Mouse (Mus musculus): ENCODE measurements at regions not wholly inside any gene's neighbourhood (a gene's known extent, or its start where the extent isn't known, plus 50 kb on each side); places are given as distances from the start of the nearest gene placed in this dataset.
A peak's percentile ranks its signal among the peaks of the same experiment; 100 is the strongest.
"Not testable (repeated sequence)": the region's sequence is repeated elsewhere in the genome, so short reads cannot be mapped to it uniquely, and the experiment has no call there.

DNA sequence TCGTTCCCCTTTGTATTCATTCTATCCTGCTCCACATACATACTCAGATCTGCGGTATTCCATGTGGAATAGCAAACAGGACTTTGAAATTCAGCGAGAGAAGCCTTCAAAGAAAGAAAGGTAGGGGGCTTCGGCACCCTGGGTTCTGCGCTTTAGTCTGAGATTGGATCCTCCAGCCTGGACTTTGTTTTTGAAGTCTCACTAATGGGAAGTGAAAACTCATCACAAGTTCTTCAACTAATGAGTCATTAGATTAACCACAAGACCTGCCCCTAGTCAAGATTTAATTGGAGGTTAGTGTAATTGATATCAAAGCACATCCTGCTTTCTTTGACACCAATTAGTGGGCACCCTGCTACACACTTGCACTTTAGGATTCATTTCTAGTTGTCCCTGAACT, 492.5 kb upstream of the Zfp960 start:
- no peak for DNase-seq (ENCODE audit: low spot score)

DNA sequence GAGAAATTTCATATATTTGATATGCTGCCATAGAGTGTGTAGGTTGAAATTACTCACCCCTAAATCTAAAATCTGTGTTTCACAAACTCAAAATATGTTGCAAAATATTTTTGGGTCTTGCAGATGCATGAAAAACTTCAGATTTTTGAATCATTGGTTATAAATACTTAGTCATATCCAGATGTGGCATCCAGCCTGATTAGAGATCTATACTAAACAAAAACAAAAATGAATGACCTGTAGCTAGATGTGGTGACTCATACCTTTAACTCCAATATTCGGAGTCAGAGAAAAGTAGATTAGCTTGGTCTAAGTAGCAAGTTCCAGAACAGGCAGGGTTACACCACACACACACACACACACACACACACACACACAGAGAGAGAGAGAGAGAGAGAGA, 475.1 kb upstream of the Zfp960 start:
- no peak for DNase-seq (ENCODE audit: low spot score)

DNA sequence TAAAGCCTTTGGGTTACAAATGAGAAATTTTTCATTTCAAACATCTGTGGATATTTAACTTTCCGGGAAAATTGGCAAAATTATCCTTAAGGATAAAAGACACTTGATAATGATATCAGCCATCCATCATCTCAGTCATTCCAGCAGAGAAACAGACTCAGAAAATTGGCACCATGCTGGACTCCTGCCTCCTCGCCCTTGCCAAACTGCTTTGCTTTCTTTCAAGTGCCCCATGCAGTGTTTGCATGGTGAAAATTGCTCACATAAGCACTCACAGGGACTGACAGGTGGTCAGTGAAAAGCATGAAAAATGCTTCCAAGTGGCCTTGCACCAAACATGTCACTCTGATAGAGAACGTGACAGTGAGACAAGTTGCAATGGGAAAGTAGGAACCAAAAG, 464.2 kb upstream of the Zfp960 start:
- DNase-seq (ENCODE audit: low spot score), result no peak

GRCm38 (mm10) chr17:16612405-16612979, 451.4 kb upstream of the Zfp960 start:
- no peak for DNase-seq (ENCODE audit: low spot score)

DNA sequence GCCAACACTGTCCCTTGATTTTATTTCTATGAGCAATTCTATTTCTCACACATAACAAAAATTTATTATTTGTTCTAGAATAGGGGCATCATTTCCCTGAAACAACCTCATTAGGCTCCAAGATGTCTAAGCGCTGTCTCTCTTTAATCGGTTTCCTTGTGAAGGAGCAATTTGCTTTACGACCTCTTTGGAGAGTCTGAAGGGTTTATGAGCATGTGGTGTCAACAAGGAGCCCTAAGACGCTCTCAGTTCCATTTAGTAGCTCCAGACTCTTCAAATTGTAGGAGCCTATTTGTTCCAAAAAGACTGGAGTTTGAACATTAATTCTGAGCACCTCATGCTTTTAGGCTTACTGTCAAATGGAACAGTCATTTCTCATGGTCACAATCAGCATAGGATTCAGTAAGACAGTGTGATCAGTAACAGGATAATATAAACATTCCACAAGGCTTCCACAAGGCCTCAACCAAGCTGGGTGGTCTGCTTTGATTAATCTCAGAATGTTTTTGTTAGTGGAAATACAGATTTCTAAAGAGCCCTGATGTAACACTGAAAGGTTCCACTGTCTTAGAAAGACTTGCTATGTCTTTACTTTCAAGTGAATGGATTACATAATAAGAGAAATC, 441.9 kb upstream of the Zfp960 start:
- DNase-seq (ENCODE audit: low spot score), result no peak

GRCm38 (mm10) chr17:16629854-16630253, 434.1 kb upstream of the Zfp960 start:
- DNase-seq (ENCODE audit: low spot score), result no peak

DNA sequence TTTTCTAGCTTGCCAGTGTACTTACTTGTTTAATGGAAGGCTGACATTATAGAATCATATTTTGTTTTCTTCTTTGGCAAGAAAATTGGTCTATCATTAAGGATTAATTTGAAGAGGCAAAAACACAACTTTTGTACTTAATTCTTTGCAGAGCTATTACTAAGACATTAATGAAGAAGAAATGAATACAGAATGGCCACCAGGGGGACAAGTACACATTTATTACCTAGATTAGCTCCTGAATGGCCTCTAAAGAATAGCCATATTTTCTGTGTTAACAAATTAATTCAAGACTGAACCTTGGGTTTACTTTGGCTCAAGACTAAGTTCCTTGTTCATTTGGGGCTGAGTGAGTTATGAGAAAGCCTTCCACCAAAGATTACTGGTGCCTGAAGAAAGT, 430.5 kb upstream of the Zfp960 start:
- no peak for DNase-seq (ENCODE audit: low spot score)

- DNase-seq (ENCODE audit: low spot score), result no peak
Observed at GRCm38 (mm10) chr17:16637463-16637862, 426.4 kb upstream of the Zfp960 start.

DNA sequence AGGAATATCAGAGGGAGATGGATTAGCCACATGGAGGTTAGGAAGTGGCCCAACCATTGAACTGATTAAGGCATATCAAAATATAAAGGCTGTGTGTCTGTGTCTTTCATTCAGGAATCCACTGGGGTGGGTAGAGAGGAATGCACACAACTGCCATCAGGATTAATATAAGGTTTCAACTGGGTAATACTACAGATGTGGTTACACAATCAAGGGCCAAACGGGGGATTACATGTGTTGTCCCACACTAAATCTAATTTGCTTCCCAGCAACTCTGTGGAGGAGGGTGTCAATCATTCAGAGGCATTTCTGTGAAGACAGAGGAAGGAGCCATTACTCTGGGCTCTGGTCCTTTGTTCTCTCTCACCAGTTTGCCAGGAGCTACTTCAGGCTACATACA, 416.0 kb upstream of the Zfp960 start:
- DNase-seq (ENCODE audit: low spot score), result no peak

DNA sequence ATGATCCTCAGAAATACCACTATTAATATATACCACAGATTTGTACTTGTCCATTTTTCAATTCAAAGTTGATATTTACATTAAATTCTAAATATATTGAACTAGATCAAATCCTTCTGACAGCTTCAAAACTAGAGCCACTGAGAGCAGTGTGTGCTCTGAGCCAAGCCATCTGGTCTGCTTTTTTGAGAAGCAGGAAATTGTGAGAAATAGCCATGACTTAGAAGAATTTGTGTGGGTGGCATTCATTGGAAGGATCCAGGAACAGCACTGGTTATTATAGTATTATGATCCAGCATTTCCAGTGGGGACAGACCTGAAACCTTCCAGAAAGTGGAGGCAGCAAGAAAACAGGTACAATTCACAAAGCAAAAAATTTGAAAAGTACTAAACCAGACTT, 398.7 kb upstream of the Zfp960 start:
- DNase-seq (ENCODE audit: low spot score), result peak; percentile 7

DNA sequence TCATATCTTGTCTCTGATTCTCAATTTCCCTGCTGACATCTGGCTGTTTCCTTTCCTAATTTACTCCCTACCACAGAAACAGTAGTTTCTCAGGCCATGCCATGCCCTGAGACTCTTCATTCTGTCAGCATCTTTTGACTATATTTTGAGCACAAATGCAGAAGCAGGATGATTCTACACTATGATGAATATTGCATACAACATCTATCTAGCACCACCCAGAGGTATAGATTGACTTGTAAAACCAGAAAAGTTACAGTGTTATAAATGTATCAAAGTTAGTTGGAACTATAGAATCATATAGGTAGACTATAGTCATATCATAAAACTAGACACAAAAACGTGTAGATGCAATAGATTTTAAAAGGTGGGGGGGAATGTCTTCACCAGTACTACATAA, 396.3 kb upstream of the Zfp960 start:
- no peak for DNase-seq (ENCODE audit: low spot score)

DNA sequence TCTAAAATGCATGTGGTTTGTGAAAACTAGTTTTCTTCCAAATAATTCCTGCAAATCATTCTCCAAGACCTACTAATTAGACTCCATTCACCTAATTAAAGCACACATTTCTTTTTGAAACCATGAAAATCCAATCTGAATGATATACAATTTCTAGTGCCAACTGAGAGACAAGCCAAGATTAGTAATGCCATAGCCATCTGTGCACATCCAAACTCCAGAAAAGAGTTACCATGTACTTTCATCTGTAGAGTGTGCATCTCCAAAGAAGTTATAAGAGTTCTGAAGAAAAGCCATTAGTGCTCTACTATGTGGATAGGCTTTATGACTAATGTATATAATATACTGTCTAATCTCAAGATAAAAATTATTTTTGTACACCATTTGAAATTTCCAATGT, 359.7 kb upstream of the Zfp960 start:
- DNase-seq (ENCODE audit: low spot score), result no peak

GRCm38 (mm10) chr17:16705890-16706289, 358.0 kb upstream of the Zfp960 start:
- no peak for DNase-seq (ENCODE audit: low spot score)

DNA sequence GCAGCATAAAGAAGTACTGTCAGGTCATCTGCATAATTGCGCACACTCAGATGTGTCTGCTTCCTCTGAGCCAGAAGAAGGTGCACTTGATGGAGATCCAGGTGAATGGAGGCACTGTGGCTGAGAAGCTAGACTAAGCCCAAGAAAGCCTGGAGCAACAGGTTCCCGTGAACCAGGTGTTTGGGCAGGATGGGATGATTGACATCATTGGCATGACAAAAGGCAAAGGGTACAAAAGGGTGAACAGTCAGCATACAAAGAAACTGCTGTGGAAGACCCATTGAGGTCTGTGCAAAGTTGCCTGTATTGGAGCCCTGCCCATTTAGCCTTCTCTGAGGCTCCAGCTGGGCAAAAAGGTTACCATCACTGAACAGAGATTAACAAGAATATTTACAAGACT, 337.0 kb upstream of the Zfp960 start:
- DNase-seq (ENCODE audit: low spot score), result no peak

DNA sequence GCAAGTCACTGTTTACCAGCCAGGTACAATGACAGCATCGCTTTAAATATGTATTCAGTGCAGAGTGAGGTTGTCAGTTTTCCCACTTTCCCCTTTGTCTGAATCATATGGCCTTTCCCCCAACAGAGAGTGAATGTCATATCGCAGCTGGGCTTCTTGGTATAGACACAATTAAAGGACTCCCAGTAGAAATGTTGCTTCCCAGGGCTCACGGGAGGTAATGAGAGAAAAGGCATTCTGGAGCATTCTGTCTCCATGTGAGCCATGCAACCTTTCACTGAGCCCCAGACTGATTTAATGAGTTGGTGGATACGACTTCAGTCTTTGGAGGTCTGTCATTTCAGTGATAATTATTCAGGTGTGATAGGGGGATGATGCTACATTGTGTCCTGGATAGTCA, 310.8 kb upstream of the Zfp960 start:
- no peak for DNase-seq (ENCODE audit: low spot score)

GRCm38 (mm10) chr17:16770587-16770986, 293.3 kb upstream of the Zfp960 start:
- DNase-seq (ENCODE audit: low spot score), result not testable (repeated sequence)

DNA sequence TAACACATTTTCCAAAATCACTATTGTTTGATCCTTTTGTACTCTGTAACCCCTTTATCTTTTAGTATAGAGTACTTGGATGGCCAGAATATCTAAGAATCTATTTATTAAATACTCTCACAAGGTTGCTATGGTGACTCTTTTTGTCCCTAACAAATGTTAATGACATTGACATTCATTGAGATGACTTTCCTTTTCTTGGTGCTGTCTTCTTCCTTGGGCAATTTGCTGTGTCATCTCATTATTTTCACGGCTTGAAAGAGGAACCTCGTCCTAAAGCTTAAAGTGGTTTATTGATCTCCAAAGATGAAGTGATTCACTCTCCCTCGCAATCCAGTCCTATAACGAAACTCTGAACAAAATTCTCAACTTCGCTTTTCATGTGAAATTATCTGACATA, 265.6 kb upstream of the Zfp960 start:
- no peak for DNase-seq (ENCODE audit: low spot score)

GRCm38 (mm10) chr17:16804986-16805385, 258.9 kb upstream of the Zfp960 start:
- DNase-seq (ENCODE audit: low spot score), result no peak

DNA sequence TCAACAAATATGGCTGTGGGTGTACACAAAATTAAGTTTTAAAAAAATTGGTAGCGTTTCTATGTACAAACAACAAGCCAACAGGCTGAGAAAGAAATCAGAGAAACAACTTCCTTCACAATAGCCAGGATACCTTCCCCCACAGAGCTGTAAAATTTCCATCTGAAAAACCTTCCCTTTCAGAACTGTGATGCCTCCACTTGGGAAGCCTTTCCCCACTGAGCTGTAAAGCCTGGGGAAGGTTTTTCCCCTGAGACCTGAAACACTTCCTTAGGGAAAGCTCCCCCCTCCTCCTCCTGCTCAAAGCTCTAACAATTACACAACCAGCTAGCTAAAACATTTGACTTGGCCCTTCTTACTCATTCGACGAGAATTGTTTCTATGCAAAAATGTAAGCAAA, 245.5 kb upstream of the Zfp960 start:
- DNase-seq (ENCODE audit: low spot score), result no peak

DNA sequence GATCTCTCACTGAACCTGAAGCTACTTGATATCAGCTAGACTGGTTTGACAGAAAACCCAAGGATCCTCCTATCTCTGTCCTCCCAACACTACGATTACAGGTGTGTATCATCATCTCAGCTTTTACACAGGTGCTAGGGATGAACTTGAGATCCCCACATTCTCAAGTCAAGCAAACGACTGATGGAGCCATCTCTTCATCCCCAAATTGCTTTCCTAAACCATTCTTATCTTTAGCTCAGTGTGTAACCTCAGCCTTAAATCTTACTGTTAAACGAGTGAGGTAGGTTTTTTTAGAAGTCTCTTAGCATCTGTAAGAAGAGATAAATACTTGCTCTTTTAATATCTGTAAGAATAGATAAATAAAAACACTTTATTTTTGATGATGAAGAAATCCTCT, 242.2 kb upstream of the Zfp960 start:
- DNase-seq (ENCODE audit: low spot score), result no peak

- no peak for DNase-seq (ENCODE audit: low spot score)
Observed at GRCm38 (mm10) chr17:16839152-16839551, 224.8 kb upstream of the Zfp960 start.

DNA sequence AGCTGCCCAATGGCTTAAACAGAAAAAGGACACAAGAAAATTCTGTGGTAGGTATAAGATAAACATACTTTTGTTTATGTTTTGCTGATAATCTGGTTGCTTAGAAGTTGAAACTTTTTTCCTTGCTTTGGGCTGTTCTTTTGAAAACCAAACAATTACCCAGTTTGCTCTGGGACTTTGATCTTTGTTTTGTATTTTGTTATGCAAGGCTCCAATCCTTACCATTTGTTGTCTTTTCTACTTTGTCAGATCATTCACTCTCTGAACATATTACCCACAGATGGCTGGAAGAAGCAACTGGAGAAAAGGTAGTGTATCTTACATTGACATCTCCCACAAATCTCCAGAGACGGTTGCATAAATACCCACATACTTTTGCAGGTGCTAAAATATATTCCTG, 203.1 kb upstream of the Zfp960 start:
- no peak for DNase-seq (ENCODE audit: low spot score)

GRCm38 (mm10) chr17:16900791-16901190, 163.1 kb upstream of the Zfp960 start:
- DNase-seq (ENCODE audit: low spot score), result peak; percentile 5

- DNase-seq (ENCODE audit: low spot score), result no peak
Observed at GRCm38 (mm10) chr17:16918191-16918590, 145.7 kb upstream of the Zfp960 start.

Data from left cerebral cortex, adult 11 months (tissue).